Comparison of ENCODE assay signal across 23 mouse cellular contexts in the genomic region with DNA sequence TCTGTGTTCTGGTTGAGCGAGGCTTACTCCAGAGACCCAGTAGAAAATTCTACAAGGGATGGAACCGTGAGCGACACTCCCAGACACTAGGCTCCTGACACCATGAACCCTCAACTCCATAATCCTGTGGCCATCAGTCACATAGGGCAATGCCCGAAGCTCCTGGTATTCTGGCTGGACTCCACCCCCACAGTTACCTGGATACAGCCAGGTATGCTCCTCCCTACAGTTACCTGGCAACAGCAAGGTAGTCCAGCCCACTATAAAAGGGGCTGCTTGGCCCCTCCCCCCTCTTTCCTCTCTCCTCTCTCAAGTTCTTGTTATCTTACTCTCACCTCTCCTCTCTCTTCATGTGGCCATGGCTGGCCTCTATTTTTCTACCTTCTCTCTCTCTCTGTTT.
"Had no signal": no experiment of that assay in that cellular context is flagged by ENCODE, and none has a peak within 500 bp of the region (broad histone marks: within the 10 kb centered on the region; RNA-seq: fewer than 3 reads in every experiment).

No protein-coding gene starts in this region.

- H3K4me1 ChIP-seq: kidney, embryonic 15.5 days; liver, embryonic 13.5 days; midbrain, embryonic 10.5 days; midbrain, embryonic 13.5 days; neural tube, embryonic 13.5 days; stomach, embryonic 15.5 days had no signal

- H3K27me3 ChIP-seq: kidney, embryonic 15.5 days; liver, embryonic 13.5 days; megakaryocyte, embryonic 14.5 days; midbrain, embryonic 13.5 days; neural tube, embryonic 13.5 days; stomach, embryonic 15.5 days had no signal

- H3K4me3 ChIP-seq: kidney, embryonic 15.5 days; left cerebral cortex, adult 2 months; liver, embryonic 13.5 days; megakaryocyte, embryonic 14.5 days; midbrain, embryonic 10.5 days; midbrain, embryonic 13.5 days; myocyte; neural tube, embryonic 13.5 days; stomach, embryonic 15.5 days had no signal

- DNase-seq: kidney, adult 11 months; kidney, adult 8-10 months; kidney, postnatal 10 days; kidney, postnatal 36 days; layer of hippocampus, postnatal 36 days; liver, embryonic 13.5 days; lung, adult 2 months; lung, postnatal 10 days; retina, postnatal 1 day; right cerebral cortex, postnatal 25 days; spleen, adult 18-20 months; thymus, adult 2 months; thymus, postnatal 14 days; thymus, postnatal 4 days had no signal

- H3K27ac ChIP-seq: kidney, embryonic 15.5 days; left cerebral cortex, adult 2 months; liver, embryonic 13.5 days; macrophage; midbrain, embryonic 10.5 days; midbrain, embryonic 13.5 days; neural tube, embryonic 13.5 days; stomach, embryonic 15.5 days had no signal

- H3K36me3 ChIP-seq: kidney, embryonic 15.5 days; liver, embryonic 13.5 days; midbrain, embryonic 10.5 days; midbrain, embryonic 13.5 days; neural tube, embryonic 13.5 days; stomach, embryonic 15.5 days had no signal
